Comparison of ENCODE assay signal across 20 mouse cellular contexts in genomic region chr8:120118162-120118561, GRCm38 (mm10). TPM values are rescaled to one million over a fixed set of nuclear protein-coding genes. Genes with fewer than 3 reads are reported as not detected.
DNase-seq lines count a peak whose midpoint lies in the region; ATAC-seq and TF ChIP-seq lines count a peak whose summit lies in the region.
"Had no signal": no experiment of that assay in that cellular context is flagged by ENCODE, and none has a peak within 500 bp of the region (broad histone marks: within the 10 kb centered on the region; RNA-seq: fewer than 3 reads in every experiment).

No protein-coding gene starts in this region.

- 82% methylated on average over 9 of the region's 9 CpGs for WGBS in olfactory bulb, adult 2 months

- no peak for ATAC-seq in megakaryocyte progenitor cell, adult 5-6 weeks (replicated peaks; ENCODE audit: poor library complexity)
- ATAC-seq: liver, embryonic 12.5 days; midbrain, embryonic 13.5 days had no signal

- TF ChIP-seq POLR2A in olfactory bulb, adult 2 months (IDR thresholded peaks at IDR 0.05; ENCODE audit: insufficient read depth, low read depth, low read length) = no peak

- H3K4me3 ChIP-seq in olfactory bulb, adult 2 months (ENCODE audit: insufficient read depth, low read depth, low read length) = no peak overlapping the region
- H3K4me3 ChIP-seq: forebrain, embryonic 12.5 days; heart, embryonic 15.5 days; left cerebral cortex, adult 2 months; limb, embryonic 10.5 days; liver, embryonic 12.5 days; midbrain, embryonic 13.5 days; myocyte had no signal

- peak; percentile 69 for DNase-seq in adrenal gland, adult 8-10 months
- DNase-seq in adrenal gland, adult 18-20 months (ENCODE audit: low spot score in 2 of 2) = no peak
- peak; percentile 52 to 66 for DNase-seq in kidney, adult 8-10 months
- DNase-seq in kidney, postnatal 4 days = no peak
- DNase-seq in kidney, postnatal 25 days = peak; percentile 63 to 74
- DNase-seq in thymus, postnatal 36 days = no peak
- DNase-seq: cerebellum, adult 11 months; cerebellum, postnatal 25 days had no signal

- H3K27ac ChIP-seq in olfactory bulb, adult 2 months (ENCODE audit: insufficient read depth, low read depth, low read length) = 0 out of 2 replicates have a peak overlapping the region, but pooled peaks have one; percentile 81
- H3K27ac ChIP-seq: forebrain, embryonic 12.5 days; heart, embryonic 15.5 days; left cerebral cortex, adult 2 months; limb, embryonic 10.5 days; liver, embryonic 12.5 days; midbrain, embryonic 13.5 days had no signal

- H3K4me1 ChIP-seq in olfactory bulb, adult 2 months (ENCODE audit: control insufficient read depth, insufficient read depth, low read length) = peaks cover 51% of the 10 kb centered on the region

- no peak for TF ChIP-seq CTCF in olfactory bulb, adult 2 months (IDR thresholded peaks at IDR 0.05; ENCODE audit: insufficient read depth, low read depth, low read length)

RNA-seq across cellular contexts. Expression of gene 6430548M08Rik, which starts 4.2 kb away (rescaled TPM):
- total RNA-seq in adrenal gland, adult 8-10 months (2022) = 100 to 1,000 TPM; 110 to 182 (median 142) TPM
- 100 to 1,000 TPM in 1 of 2 experiments, 10 to 100 TPM in 1; 60.5 to 130 TPM for total RNA-seq in adrenal gland, adult 18-20 months (2021)
- polyA plus RNA-seq in olfactory bulb, adult 2 months (2012; ENCODE audit: insufficient read depth, insufficient read length, low replicate concordance, missing spikeins) = 253 and 540 TPM in 2 replicates
- total RNA-seq in megakaryocyte progenitor cell, adult 5-6 weeks (2015) = 1.8 and 3.5 TPM in 2 replicates
- 4.5 and 4.6 TPM in 2 replicates for total RNA-seq in megakaryocyte progenitor cell, adult 5-6 weeks (2017)

RNA-seq across cellular contexts. Expression of gene Zdhhc7, which starts 16.9 kb away (rescaled TPM):
- total RNA-seq in adrenal gland, adult 8-10 months (2022) = 10 to 100 TPM; 50.1 to 70.1 (median 55.6) TPM
- total RNA-seq in adrenal gland, adult 18-20 months (2021) = 10 to 100 TPM; 39.5 to 57.7 TPM
- polyA plus RNA-seq in olfactory bulb, adult 2 months (2012; ENCODE audit: insufficient read depth, insufficient read length, low replicate concordance, missing spikeins) = not detected in 2 replicates
- total RNA-seq in megakaryocyte progenitor cell, adult 5-6 weeks (2015) = 10.5 and 11.1 TPM in 2 replicates
- total RNA-seq in megakaryocyte progenitor cell, adult 5-6 weeks (2017) = 19.4 and 24.7 TPM in 2 replicates

RNA-seq across cellular contexts. Expression of gene Fam92b, which starts 59.1 kb away (rescaled TPM):
- 1 to 10 TPM in 3 of 4 experiments, under 1 TPM in 1; 0.99 to 4.1 (median 2.6) TPM for total RNA-seq in adrenal gland, adult 8-10 months (2022)
- 1 to 10 TPM in 1 of 2 experiments, under 1 TPM in 1; 0.70 to 1.6 TPM for total RNA-seq in adrenal gland, adult 18-20 months (2021)
- not detected in 2 replicates for polyA plus RNA-seq in olfactory bulb, adult 2 months (2012; ENCODE audit: insufficient read depth, insufficient read length, low replicate concordance, missing spikeins)
- total RNA-seq in megakaryocyte progenitor cell, adult 5-6 weeks (2015) = not detected in 2 replicates
- total RNA-seq in megakaryocyte progenitor cell, adult 5-6 weeks (2017) = not detected in 2 replicates
- total RNA-seq: CH12.LX; hematopoietic stem cell, adult 5-6 weeks; neutrophil, adult 5-6 weeks had no signal
- polyA plus RNA-seq: limb, embryonic 10.5 days; liver, embryonic 12.5 days; myocyte had no signal

Comparison
In these comparisons a context has a peak if more than half of its experiments do, and no peak if none do; other contexts are left out.
1. DNase-seq: peak in adrenal gland, adult 8-10 months (single experiment), kidney, adult 8-10 months (2 of 2) and kidney, postnatal 25 days (2 of 2); none in adrenal gland, adult 18-20 months (0 of 2), kidney, postnatal 4 days (0 of 2) and thymus, postnatal 36 days (0 of 2).
2. RNA of gene 6430548M08Rik, which starts 4.2 kb away (total RNA-seq): 110 to 182 TPM in adrenal gland, adult 8-10 months and 60.5 to 130 TPM in adrenal gland, adult 18-20 months; 1.8 to 4.6 TPM in megakaryocyte progenitor cell, adult 5-6 weeks; every median in the first group is over 10 times any median in the second.